Mouse (Mus musculus) limb, embryonic 13.5 days (tissue): ENCODE data around the gene Dtx1. TPM values are rescaled to one million over a fixed set of nuclear protein-coding genes. Genes with fewer than 3 reads are reported as not detected.

Experiments
- ATAC-seq: fragments of 200-750 bp; cut with Nextera tagmentation; 2 replicates; pipeline ENCODE4 v1.8.0; 2017; ENCODE audit warnings: low read depth, moderate number of reproducible peaks, moderate TSS enrichment; ENCODE audit not compliant: low FRiP score
- H3K27ac ChIP-seq: fragments of 300-500 bp; sonication (generic); 2 replicates; pipeline ENCODE4 v1.5.1; 2015; ENCODE audit warnings: inconsistent platforms, mild to moderate bottlenecking, moderate library complexity
- H3K27me3 ChIP-seq: fragments of 300-500 bp; sonication (generic); 2 replicates; pipeline ENCODE4 v1.6.1; 2015; ENCODE audit warnings: mild to moderate bottlenecking, inconsistent platforms
- H3K36me3 ChIP-seq: fragments of 300-500 bp; sonication (generic); 2 replicates; pipeline ENCODE4 v1.6.1; 2015; ENCODE audit warnings: inconsistent platforms, mild to moderate bottlenecking, moderate library complexity
- H3K4me1 ChIP-seq: fragments of 300-500 bp; sonication (generic); 2 replicates; pipeline ENCODE4 v1.6.1; 2015; ENCODE audit warnings: inconsistent platforms
- H3K4me2 ChIP-seq: fragments of 300-500 bp; sonication (generic); replicated peaks from 2 replicates; pipeline ENCODE4 v1.6.1; 2015; ENCODE audit warnings: inconsistent platforms, mild to moderate bottlenecking, moderate library complexity
- H3K4me3 ChIP-seq: fragments of 300-500 bp; sonication (generic); 2 replicates; pipeline ENCODE4 v1.5.1; 2015; ENCODE audit warnings: moderate library complexity, mild to moderate bottlenecking, inconsistent platforms
- H3K9ac ChIP-seq: fragments of 300-500 bp; sonication (generic); 2 replicates; pipeline ENCODE4 v1.6.1; 2015; ENCODE audit warnings: mild to moderate bottlenecking, inconsistent platforms
- H3K9me3 ChIP-seq: fragments of 300-500 bp; sonication (generic); 2 replicates; pipeline ENCODE4 v1.6.1; 2016; ENCODE audit warnings: inconsistent platforms
- WGBS: fragments of 180-500 bp; shearing (Covaris S2); methylation state at CpG from one replicate; pipeline ENCODE4 v1.1.7; 2015; 5-methylcytosine and 5-hydroxymethylcytosine counted together
- polyA plus RNA-seq: library from polyadenylated mRNA; unstranded; fragments of >200 nt; fragmentation: Nextera tagmentation; extraction: Ambion mirVana; gene quantifications from 2 replicates; pipeline ENCODE4 v1.2.1, GENCODE M21; 2015

Dtx1 gene
- polyA plus RNA-seq, 1 experiment from 2014 or later, result 5.1 TPM

DNA sequence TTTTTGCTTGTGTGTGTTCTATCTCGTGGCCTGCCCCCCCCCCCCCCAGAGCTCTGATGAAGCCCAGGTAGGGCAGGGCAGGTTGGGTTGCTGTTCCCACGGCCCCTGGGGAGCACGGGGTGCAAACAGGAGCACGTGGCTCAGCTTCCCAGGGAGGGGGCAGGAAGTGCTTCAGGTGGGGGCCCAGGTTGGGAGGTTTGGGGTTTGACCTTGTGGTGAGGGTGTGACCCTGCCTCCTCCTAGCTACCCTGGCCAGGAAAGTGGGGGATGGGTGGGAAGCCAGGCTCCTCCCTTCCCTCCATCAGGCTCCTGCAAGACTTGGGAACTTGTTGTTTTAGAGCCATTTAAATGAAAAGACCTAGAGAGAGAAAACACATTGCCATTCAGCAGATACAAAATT, 23.3 kb downstream of the Dtx1 start:
- WGBS, result 26% methylated on average over 4 of the region's 4 CpGs
- H3K4me3 ChIP-seq, result no peak overlapping the region
- H3K36me3 ChIP-seq, result no peaks in the 10 kb centered on the region
- H3K4me1 ChIP-seq, result peaks cover 10% of the 10 kb centered on the region
- no peak overlapping the region for H3K27ac ChIP-seq
- no peak for ATAC-seq
- no peaks in the 10 kb centered on the region for H3K9me3 ChIP-seq
- H3K4me2 ChIP-seq, result no peak overlapping the region
- peaks cover 60% of the 10 kb centered on the region for H3K27me3 ChIP-seq
- H3K9ac ChIP-seq, result no peak overlapping the region

DNA sequence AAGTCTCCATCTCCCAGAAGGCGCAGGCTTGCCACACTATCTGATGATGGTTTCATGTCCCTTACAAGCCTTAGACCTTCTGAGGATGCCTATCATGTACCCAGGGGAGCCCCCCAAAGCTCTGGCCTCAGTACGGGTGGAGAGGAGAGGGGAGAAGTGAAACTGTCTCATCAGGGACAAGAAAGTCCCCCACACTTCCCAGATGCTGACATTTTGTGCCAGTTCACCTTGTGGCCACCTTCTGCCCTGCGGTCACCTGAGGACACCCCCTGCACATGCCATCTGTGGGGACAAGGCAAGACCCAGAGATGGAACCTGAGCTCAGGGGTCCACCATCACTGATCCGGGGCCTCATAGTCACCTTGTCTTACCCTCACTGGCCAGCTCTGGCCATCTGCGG, 23.8 kb downstream of the Dtx1 start:
- H3K36me3 ChIP-seq, result no peaks in the 10 kb centered on the region
- H3K27me3 ChIP-seq, result peaks cover 60% of the 10 kb centered on the region
- no peak overlapping the region for H3K27ac ChIP-seq
- H3K4me3 ChIP-seq, result no peak overlapping the region
- ATAC-seq, result no peak
- no peak overlapping the region for H3K4me2 ChIP-seq
- H3K9me3 ChIP-seq, result no peaks in the 10 kb centered on the region
- H3K9ac ChIP-seq, result no peak overlapping the region
- H3K4me1 ChIP-seq, result peaks cover 14% of the 10 kb centered on the region
- 91% methylated on average over 5 of the region's 5 CpGs for WGBS

GRCm38 (mm10) chr5:120687484-120687851, 24.3 kb downstream of the Dtx1 start:
- H3K4me2 ChIP-seq, result no peak overlapping the region
- 72% methylated on average over 3 of the region's 3 CpGs for WGBS
- no peak for ATAC-seq
- H3K27me3 ChIP-seq, result peaks cover 60% of the 10 kb centered on the region
- no peak overlapping the region for H3K27ac ChIP-seq
- H3K9ac ChIP-seq, result no peak overlapping the region
- peaks cover 18% of the 10 kb centered on the region for H3K4me1 ChIP-seq
- H3K4me3 ChIP-seq, result no peak overlapping the region
- no peaks in the 10 kb centered on the region for H3K9me3 ChIP-seq
- no peaks in the 10 kb centered on the region for H3K36me3 ChIP-seq

DNA sequence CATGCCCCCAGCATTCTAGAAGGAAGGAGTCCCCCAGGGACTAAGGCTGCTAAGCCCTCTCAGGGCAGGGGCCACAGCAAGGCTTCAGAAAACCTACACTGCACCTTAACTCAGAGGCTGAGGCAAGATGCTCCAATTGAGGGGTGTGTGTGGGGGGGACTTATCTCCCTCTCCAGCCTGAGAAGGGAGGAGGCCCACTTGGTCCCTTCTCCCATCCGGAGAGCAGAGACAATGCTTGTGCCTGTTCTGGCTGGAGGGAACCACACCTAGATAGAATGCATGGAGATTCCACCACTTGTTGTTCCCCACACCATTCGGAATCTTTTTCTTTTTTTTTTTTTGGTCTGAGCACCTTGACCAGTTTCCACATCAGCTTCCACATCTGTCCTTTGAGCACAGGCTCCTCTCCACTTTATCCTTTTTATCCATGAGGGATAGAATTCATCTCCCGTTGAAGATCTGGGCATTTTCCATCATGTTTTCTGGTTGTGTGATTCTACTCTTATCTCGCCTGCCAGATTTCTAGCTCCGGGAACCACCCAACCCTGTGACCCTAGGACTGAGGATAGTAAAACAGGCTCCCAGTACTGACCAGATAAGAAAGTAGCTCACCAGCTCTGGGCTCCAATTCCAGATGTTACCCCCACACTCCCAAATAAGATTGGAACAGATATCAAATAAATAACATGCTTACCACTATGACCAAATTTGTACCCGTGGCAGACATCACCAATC, 24.8 kb downstream of the Dtx1 start:
- Histone ChIP-seq H3K27ac (no peak overlapping the region), H3K4me3 (no peak overlapping the region), H3K9ac (no peak overlapping the region), H3K9me3 (no peaks in the 10 kb centered on the region), H3K4me1 (peaks cover 21% of the 10 kb centered on the region), H3K36me3 (no peaks in the 10 kb centered on the region), H3K4me2 (no peak overlapping the region), H3K27me3 (peaks cover 60% of the 10 kb centered on the region)
- WGBS, result 80% methylated on average over 6 of the region's 6 CpGs
- ATAC-seq, result no peak

DNA sequence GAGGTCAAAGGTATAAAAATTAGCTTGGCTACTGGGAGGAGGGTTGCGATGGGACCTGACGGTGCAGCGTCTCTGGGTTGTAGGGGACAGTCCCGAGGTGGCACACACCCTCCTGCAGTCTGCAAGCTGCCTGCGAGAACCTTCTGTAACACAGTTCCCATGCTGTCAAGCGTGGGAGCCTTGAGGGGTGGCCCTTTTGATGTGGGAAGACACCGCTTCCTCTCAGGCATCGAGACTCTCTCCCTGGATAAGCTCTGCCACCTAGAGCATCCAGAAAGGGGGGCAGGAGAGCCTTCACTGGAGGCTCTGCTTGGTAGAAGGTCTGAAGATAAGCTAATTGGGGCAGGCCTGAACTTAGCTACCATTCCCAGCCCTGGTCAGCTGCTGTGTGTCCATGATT, 26.0 kb downstream of the Dtx1 start:
- no peak overlapping the region for H3K27ac ChIP-seq
- no peaks in the 10 kb centered on the region; the same call in 1 of the 2 replicates for H3K36me3 ChIP-seq
- H3K9me3 ChIP-seq, result no peaks in the 10 kb centered on the region
- no peak overlapping the region for H3K4me2 ChIP-seq
- 78% methylated on average over 8 of the region's 8 CpGs for WGBS
- H3K9ac ChIP-seq, result no peak overlapping the region
- no peak overlapping the region for H3K4me3 ChIP-seq
- ATAC-seq, result no peak
- peaks cover 23% of the 10 kb centered on the region for H3K4me1 ChIP-seq
- peaks cover 59% of the 10 kb centered on the region for H3K27me3 ChIP-seq

DNA sequence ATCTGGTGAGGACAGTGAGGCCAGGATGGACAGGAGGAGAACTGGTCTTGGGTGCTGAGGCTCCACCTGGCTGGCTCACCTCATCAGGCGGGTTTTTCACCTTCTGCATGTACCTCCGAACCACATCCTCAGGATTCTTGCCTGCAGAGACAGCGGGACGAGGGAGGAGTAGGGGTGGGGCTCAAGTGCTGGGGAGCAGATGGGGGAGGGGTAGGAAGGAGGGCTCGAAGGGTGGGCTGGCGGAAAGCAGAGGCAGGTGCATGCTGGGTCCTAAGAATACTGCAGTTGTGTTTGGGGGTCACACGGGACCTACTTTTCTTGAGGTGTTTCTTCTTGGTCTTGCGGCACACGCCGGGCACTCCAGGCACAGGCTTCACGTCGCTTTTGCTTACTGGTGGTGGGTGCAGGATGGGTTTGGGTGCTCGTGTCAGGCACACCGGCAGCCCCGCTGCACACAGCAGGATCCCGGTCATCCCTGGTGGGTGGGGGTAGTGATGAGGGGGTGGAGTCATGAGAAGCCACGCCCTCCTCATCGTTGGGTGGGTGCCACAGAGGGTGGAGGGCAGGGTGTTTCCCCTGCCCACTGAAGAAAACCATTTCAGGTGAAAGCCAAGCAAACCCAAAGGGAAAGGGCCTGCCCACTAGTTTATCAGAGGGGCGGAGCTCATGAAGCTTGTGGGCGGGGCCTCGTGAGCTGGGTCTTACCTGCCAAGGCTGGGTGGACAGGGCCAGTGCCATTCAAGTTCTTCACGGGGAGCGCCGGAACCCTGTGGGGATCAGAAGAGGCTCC, 28.6 kb downstream of the Dtx1 start:
- ATAC-seq, result no peak
- H3K4me3 ChIP-seq, result no peak overlapping the region
- no peaks in the 10 kb centered on the region; the same call in 1 of the 2 replicates for H3K36me3 ChIP-seq
- peaks cover 57% of the 10 kb centered on the region for H3K27me3 ChIP-seq
- 12% methylated on average over 24 of the region's 24 CpGs for WGBS
- peak overlapping the region; percentile 21 for H3K4me2 ChIP-seq
- peaks cover 27% of the 10 kb centered on the region for H3K4me1 ChIP-seq
- H3K27ac ChIP-seq, result no peak overlapping the region
- no peaks in the 10 kb centered on the region for H3K9me3 ChIP-seq
- H3K9ac ChIP-seq, result no peak overlapping the region

DNA sequence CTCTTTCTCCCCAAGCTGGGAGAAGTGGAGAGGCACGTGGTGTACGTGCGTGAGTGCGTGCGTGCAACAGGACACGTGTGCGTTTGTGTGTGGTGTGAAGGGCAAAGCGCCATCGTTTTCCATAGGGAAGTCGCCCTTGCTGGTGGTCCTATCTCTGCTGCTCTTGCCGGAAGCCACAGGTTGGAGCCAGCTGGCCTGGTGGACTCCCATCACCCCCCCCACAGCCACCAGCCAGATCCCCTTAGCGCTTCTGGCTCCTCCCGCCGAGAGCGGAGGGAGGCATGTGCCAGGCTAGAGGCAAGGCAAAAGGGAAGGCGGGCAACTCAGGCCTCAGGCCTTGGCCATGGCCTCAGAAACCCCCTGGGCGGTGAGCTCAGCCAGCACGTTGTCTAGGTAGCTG, 30.8 kb downstream of the Dtx1 start:
- Histone ChIP-seq H3K36me3 (no peaks in the 10 kb centered on the region; the same call in 1 of the 2 replicates), H3K4me2 (peak overlapping the region; percentile 55; the same call in 1 of the 2 replicates), H3K4me3 (no peak overlapping the region), H3K27me3 (peaks cover 53% of the 10 kb centered on the region), H3K9ac (no peak overlapping the region), H3K9me3 (no peaks in the 10 kb centered on the region; the same call in 1 of the 2 replicates), H3K4me1 (peaks cover 27% of the 10 kb centered on the region), H3K27ac (no peak overlapping the region)
- no peak for ATAC-seq
- WGBS, result 82% methylated on average over 18 of the region's 18 CpGs

- H3K4me2 ChIP-seq, result peak overlapping the region; percentile 64
- H3K9ac ChIP-seq, result peak overlapping the region; percentile 31; the same call in 1 of the 2 replicates
- H3K4me1 ChIP-seq, result peaks cover 27% of the 10 kb centered on the region
- ATAC-seq, result peak; percentile 91
- no peaks in the 10 kb centered on the region; the same call in 1 of the 2 replicates for H3K36me3 ChIP-seq
- H3K27me3 ChIP-seq, result peaks cover 44% of the 10 kb centered on the region
- no peak overlapping the region; the same call in 1 of the 2 replicates for H3K27ac ChIP-seq
- no peaks in the 10 kb centered on the region; the same call in 1 of the 2 replicates for H3K9me3 ChIP-seq
- WGBS, result 2% methylated on average over 24 of the region's 24 CpGs
- peak overlapping the region; percentile 40 for H3K4me3 ChIP-seq
Measured at GRCm38 (mm10) chr5:120679676-120680555, 31.8 kb downstream of the Dtx1 start.

- 28% methylated on average over 2 of the region's 2 CpGs for WGBS
- Histone ChIP-seq H3K4me1 (peaks cover 24% of the 10 kb centered on the region), H3K4me2 (no peak overlapping the region), H3K27me3 (peaks cover 20% of the 10 kb centered on the region), H3K4me3 (no peak overlapping the region), H3K36me3 (no peaks in the 10 kb centered on the region; the same call in 1 of the 2 replicates), H3K9me3 (no peaks in the 10 kb centered on the region; the same call in 1 of the 2 replicates), H3K9ac (no peak overlapping the region), H3K27ac (no peak overlapping the region)
- ATAC-seq, result no peak
Measured at GRCm38 (mm10) chr5:120677516-120677915, 34.2 kb downstream of the Dtx1 start.

DNA sequence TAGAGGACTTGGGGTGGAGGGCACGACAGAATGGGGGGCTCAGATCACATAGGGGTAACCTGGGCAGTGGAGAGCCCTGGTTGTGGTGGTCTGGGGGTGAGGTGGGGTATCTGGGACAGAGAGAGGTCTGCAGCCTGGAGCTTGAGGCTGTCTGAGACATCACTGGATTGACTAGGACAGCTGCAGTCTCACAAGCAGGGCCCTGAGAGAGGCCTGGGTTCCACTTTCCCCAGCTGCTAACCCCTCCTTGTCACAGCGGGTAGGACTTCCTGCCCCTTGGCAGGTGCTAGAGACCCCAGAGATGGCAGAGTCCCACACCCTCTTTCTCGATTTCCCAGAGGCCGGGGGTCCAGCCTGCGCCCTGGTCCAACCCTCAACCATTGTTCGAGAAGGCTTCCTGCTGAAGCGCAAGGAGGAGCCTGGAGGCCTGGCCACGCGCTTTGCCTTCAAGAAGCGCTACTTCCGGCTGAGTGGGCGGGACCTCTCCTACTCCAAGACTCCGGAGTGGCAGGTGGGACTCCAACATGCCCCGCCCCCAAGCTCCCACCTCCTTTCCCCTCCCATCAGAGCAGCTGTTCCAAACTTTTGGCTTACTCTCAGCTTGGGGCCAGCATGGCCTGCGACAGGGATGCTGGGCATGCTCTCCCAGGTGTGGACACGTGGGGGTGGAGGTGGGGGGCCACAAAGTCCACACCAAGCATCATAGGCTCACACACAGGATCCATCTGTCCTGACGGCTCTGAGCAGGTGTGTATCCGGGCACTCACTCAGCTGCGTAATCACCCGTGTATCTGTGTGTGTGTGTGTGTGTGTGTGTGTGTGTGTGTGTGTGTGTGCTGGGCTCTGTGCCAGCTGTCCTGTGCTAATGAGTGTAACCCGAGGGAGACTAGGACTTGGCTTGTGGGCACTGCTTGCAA, 37.2 kb downstream of the Dtx1 start:
- Histone ChIP-seq H3K27ac (no peak overlapping the region), H3K9ac (no peak overlapping the region)
- 32% methylated on average over 21 of the region's 21 CpGs for WGBS

DNA sequence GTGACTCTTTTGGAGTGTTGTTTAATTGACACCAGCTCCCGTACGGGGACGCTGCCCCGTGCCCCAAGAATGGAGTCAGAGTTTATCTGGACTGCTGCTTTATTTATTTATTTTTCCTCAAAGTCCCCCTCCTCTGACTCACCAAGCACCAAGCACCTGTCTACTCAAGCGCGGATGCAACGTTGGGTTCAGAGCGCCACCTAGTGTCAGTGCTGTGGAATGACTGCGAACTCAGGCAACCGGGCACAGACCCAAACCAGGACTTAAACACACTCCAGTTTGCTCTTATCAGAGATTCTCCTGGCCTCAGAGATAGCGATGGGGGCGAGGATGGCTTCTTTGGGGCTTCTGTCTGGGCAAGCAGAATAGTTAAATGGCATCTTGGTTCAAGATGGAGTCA, 38.1 kb downstream of the Dtx1 start:
- WGBS, result 8% methylated on average over 12 of the region's 12 CpGs
- H3K9me3 ChIP-seq, result no peaks in the 10 kb centered on the region; the same call in 1 of the 2 replicates
- H3K9ac ChIP-seq, result no peak overlapping the region
- no peak overlapping the region for H3K4me3 ChIP-seq
- peaks cover 4% of the 10 kb centered on the region; the same call in 1 of the 2 replicates for H3K4me1 ChIP-seq
- H3K27ac ChIP-seq, result no peak overlapping the region
- no peak overlapping the region for H3K4me2 ChIP-seq
- H3K36me3 ChIP-seq, result no peaks in the 10 kb centered on the region
- no peak for ATAC-seq
- H3K27me3 ChIP-seq, result no peaks in the 10 kb centered on the region

More for the DNA sequence above, 37.2 kb downstream of the Dtx1 start:
- Histone ChIP-seq H3K36me3 (no peaks in the 10 kb centered on the region), H3K4me3 (no peak overlapping the region), H3K27me3 (0 out of 2 replicates have a peak, but pooled peaks cover 2% of the 10 kb centered on the region), H3K9me3 (no peaks in the 10 kb centered on the region; the same call in 1 of the 2 replicates), H3K4me2 (peak overlapping the region; percentile 14; the same call in 1 of the 2 replicates), H3K4me1 (peaks cover 7% of the 10 kb centered on the region; the same call in 1 of the 2 replicates)
- peak; percentile 76 for ATAC-seq
